Mouse (Mus musculus) neural tube, embryonic 10.5 days (tissue): ENCODE measurements around the gene Barx2.

Experiments
- DNase-seq: peaks from one replicate; pipeline ENCODE4 v3.0.0-alpha.2; 2017; ENCODE audit warnings: low spot score; ENCODE audit errors: extremely low spot score

Gene Barx2

GRCm38 (mm10) chr9:31894775-31895320 is 18.4 kb downstream of the Barx2 start:
- no peak for DNase-seq

GRCm38 (mm10) chr9:31888333-31888732 is 24.9 kb downstream of the Barx2 start:
- no peak for DNase-seq

- DNase-seq, result no peak
These were observed 27.0 kb downstream of the Barx2 start for GRCm38 (mm10) chr9:31886258-31886657.

GRCm38 (mm10) chr9:31882376-31882775 is 30.9 kb downstream of the Barx2 start:
- DNase-seq, result no peak

GRCm38 (mm10) chr9:31875556-31875955 is 37.7 kb downstream of the Barx2 start:
- DNase-seq, result no peak

- DNase-seq, result no peak
These were observed 39.0 kb downstream of the Barx2 start for GRCm38 (mm10) chr9:31874236-31874635.

GRCm38 (mm10) chr9:31871410-31871809 is 41.9 kb downstream of the Barx2 start:
- no peak for DNase-seq

- no peak for DNase-seq
These were observed 44.3 kb downstream of the Barx2 start for GRCm38 (mm10) chr9:31868823-31869460.

- DNase-seq, result no peak
These were observed 49.4 kb downstream of the Barx2 start for GRCm38 (mm10) chr9:31863830-31864229.

- no peak for DNase-seq
These were observed 53.8 kb downstream of the Barx2 start for GRCm38 (mm10) chr9:31859446-31859845.

GRCm38 (mm10) chr9:31858720-31859340 is 54.4 kb downstream of the Barx2 start:
- peak; percentile 59 for DNase-seq

GRCm38 (mm10) chr9:31857512-31857911 is 55.8 kb downstream of the Barx2 start:
- no peak for DNase-seq

GRCm38 (mm10) chr9:31856437-31856836 is 56.8 kb downstream of the Barx2 start:
- DNase-seq, result no peak

GRCm38 (mm10) chr9:31855668-31856067 is 57.6 kb downstream of the Barx2 start:
- no peak for DNase-seq

GRCm38 (mm10) chr9:31851710-31852109 is 61.6 kb downstream of the Barx2 start:
- no peak for DNase-seq

GRCm38 (mm10) chr9:31850706-31851105 is 62.6 kb downstream of the Barx2 start:
- DNase-seq, result no peak

- DNase-seq, result no peak
These were observed 63.9 kb downstream of the Barx2 start for GRCm38 (mm10) chr9:31849387-31849786.

- no peak for DNase-seq
These were observed 68.6 kb downstream of the Barx2 start for GRCm38 (mm10) chr9:31844614-31845013.

GRCm38 (mm10) chr9:31841108-31841815 is 72.0 kb downstream of the Barx2 start:
- DNase-seq, result no peak

- DNase-seq, result no peak
These were observed 72.7 kb downstream of the Barx2 start for GRCm38 (mm10) chr9:31840571-31840970.

- no peak for DNase-seq
These were observed 73.2 kb downstream of the Barx2 start for GRCm38 (mm10) chr9:31840037-31840436.
